8 mouse cellular contexts compared by ENCODE assay signal in genomic region chr10:67535972-67536371, GRCm38 (mm10). TPM values are rescaled to one million over a fixed set of nuclear protein-coding genes. Genes with fewer than 3 reads are reported as not detected.
A peak's percentile ranks its signal among the peaks of the same experiment; 100 is the strongest.
DNase-seq lines count a peak whose midpoint lies in the region; ATAC-seq lines count a peak whose summit lies in the region.

No protein-coding gene starts in this region.

- no peaks in the 10 kb centered on the region for H3K36me3 ChIP-seq in liver, embryonic 12.5 days

- H3K4me2 ChIP-seq in liver, embryonic 12.5 days = peak overlapping the region; percentile 94

- 0 out of 2 replicates have a peak, but pooled peaks have one; percentile 17 for ATAC-seq in liver, embryonic 12.5 days
- ATAC-seq in monocyte, adult 5-6 weeks (replicated peaks; ENCODE audit: insufficient number of reproducible peaks, low FRiP score, low TSS enrichment, poor library complexity, severe bottlenecking) = 0 out of 2 replicates have a peak, but pooled peaks have one; percentile 11

- WGBS in liver, embryonic 12.5 days (ENCODE audit: insufficient replicate concordance) = 1% methylated on average over 34 of the region's 35 CpGs

- no peak overlapping the region for H3K27ac ChIP-seq in liver, embryonic 12.5 days

- peak; percentile 70 for DNase-seq in layer of hippocampus, adult 11-12 months (ENCODE audit: low spot score)
- no peak for DNase-seq in layer of hippocampus, adult 9-10 months (ENCODE audit: low spot score)
- peak; percentile 77 for DNase-seq in embryo, embryonic 9.5 days (ENCODE audit: extremely low spot score)
- peak; percentile 82 to 83 for DNase-seq in heart, adult 18-20 months
- DNase-seq in kidney, adult 18-20 months = peak; percentile 84
- DNase-seq in spleen, postnatal 36 days (ENCODE audit: low spot score in 2 of 2) = peak; percentile 77 to 79

- H3K4me1 ChIP-seq in liver, embryonic 12.5 days = peaks cover 45% of the 10 kb centered on the region

- H3K9me3 ChIP-seq in liver, embryonic 12.5 days (replicated peaks) = no peaks in the 10 kb centered on the region

- H3K4me3 ChIP-seq in liver, embryonic 12.5 days = peak overlapping the region; percentile 72

- no peak overlapping the region for H3K9ac ChIP-seq in liver, embryonic 12.5 days

- H3K27me3 ChIP-seq in liver, embryonic 12.5 days (replicated peaks) = peaks cover 99% of the 10 kb centered on the region

RNA-seq across cellular contexts. Expression of gene Egr2, which starts 0.7 kb away (rescaled TPM):
- under 1 TPM; 0.75 to 0.92 TPM for total RNA-seq in heart, adult 18-20 months (2021)
- 0.11 TPM in 1 of 2 replicates, not detected in the other for polyA plus RNA-seq in liver, embryonic 12.5 days (2016; fragmentation: Nextera tagmentation; extraction: Ambion mirVana)
- 5.2 to 9.9 TPM (median 9.1 TPM) in 3 replicates for total RNA-seq in monocyte, adult 5-6 weeks (2017)

RNA-seq across cellular contexts. Expression of gene Ado, which starts 12.8 kb away (rescaled TPM):
- 10 to 100 TPM; 16.0 to 18.3 TPM for total RNA-seq in heart, adult 18-20 months (2021)
- polyA plus RNA-seq in liver, embryonic 12.5 days (2016; fragmentation: Nextera tagmentation; extraction: Ambion mirVana) = 26.0 and 27.2 TPM in 2 replicates
- total RNA-seq in monocyte, adult 5-6 weeks (2017) = 9.8 to 11.6 TPM (median 11.4 TPM) in 3 replicates
